Mouse (Mus musculus) heart, postnatal 14 days (tissue): ENCODE results near the gene Hddc3. TPM values are rescaled to one million over a fixed set of nuclear protein-coding genes. Genes with fewer than 3 reads are reported as not detected.
"Not testable (repeated sequence)": the region's sequence is repeated elsewhere in the genome, so short reads cannot be mapped to it uniquely, and the experiment has no call there.

ENCODE experiments used
- DNase-seq, 2 experiments: peaks; one replicate each; pipeline ENCODE4 v3.0.0; 2021 to 2022
- intact Hi-C: fragments of 180-260 bp; cut with DNase I; formaldehyde crosslinking; loops from one replicate; pipeline ENCODE4 v1.15.1; 2025
- total RNA-seq, 2 experiments: library from RNA; stranded (reverse); gene quantifications; 2 replicates each; pipeline ENCODE4 v1.2.3; 2021

Gene Hddc3
- total RNA-seq, 2 experiments from 2014 or later: 29.7 to 31.3 TPM

DNA sequence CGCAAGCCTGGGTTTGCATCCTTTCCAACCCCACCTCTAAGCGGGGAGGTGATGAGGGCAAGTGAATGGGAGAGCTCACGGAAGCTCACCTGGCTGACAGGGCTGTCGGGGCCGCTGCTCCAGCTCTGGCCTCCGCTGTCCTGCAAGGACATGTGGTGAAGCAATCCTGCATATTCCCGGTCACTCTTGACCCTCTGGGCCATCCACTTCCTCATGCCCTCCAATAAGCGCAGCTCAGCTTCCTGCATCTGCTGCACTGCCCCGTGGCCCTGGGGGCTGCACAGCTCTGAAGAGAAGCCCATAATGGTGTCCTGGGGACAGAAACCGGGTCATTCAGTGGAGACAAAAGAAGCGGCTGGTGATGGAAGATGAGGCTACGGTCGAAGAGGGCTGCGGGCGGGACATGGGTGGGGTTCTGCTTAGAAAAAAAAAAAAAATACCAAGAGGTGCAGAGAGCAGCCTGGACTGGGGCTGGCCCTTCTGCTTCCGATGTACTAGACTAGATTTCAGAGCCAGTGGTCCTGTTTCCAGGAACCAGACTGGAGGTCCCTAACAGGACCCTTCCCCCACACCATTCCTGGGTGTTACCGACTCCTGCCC lies 44.2 kb downstream of the Hddc3 start:
- intact Hi-C loops: loop anchor here (10.0 kb wide), 2 partner anchors 298 to 328 kb away; partner anchors contain the start of gene Crtc3
- peak; percentile 38 to 39 for DNase-seq

DNA sequence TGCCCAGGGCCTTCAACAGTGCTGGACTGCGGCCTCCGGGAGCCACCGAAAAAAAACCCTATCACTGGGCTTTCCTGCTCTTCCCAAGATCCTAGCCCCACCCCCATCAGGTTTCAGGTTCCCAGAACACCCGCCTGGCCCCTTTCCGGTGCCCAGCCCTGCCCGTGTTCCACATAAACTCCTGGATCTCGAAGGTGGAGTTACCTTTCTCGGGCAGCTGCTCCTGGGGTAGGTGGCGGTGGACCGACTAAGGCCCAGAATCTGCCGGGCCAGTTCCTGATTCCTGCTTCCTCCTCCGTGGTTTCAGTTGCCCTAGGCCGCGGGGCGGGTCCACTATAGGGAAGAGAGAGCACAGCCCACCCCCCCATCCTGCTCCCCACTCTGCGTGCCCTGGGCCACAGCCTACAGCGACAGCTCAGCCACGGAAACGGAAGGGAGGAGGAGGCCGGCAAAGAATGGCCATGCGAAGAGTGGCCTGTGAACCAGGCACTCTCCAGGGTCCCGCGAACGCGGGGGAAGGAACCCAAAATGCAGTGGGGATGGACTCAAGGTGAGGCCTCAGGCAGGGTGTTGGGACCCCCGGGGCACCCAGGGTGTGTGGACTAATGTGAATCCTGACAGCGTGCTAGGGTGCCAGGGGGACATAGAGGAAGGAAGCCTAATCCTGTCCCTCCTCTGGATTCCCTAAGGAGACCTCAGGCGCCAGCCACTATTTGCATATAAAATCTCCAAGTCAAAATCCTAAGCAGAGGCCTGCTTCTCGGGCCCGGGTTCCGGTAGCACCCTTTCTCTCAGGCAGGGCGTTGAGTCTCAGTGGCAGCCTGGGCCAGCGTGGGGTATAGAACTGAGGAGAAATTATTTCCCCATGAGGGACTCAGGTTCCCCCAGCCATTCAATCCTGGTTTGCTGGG lies 45.0 kb downstream of the Hddc3 start, which contains the start of gene Fes:
Fes (minus strand) TSS at position 314 of the 911 bp plus-strand sequence.
- intact Hi-C loops: loop anchor here (10.0 kb wide), 2 partner anchors 297 to 327 kb away; partner anchors contain the start of gene Crtc3
- peak; percentile 72 to 81 for DNase-seq

DNA sequence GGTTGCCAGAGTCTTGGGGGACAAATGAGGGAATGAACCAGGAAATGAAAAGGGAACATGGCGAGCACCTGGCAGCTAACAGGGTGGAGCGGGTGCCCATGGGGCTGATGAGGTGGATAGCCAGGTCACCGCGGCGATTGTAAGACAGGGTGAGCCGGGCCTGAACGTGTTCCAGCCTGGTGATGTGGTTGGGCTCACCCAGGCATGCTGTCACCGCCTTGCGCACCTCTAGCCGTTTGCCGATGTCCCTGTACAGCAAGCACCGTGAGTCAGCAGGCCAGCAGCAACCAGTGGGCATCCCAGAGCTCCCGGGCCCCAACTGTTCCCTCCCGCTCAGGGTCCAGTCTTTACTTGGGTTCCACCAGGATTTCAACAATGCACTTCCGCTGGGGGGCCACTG lies 49.2 kb downstream of the Hddc3 start:
- DNase-seq: no peak
- intact Hi-C loops: no loop called here

DNA sequence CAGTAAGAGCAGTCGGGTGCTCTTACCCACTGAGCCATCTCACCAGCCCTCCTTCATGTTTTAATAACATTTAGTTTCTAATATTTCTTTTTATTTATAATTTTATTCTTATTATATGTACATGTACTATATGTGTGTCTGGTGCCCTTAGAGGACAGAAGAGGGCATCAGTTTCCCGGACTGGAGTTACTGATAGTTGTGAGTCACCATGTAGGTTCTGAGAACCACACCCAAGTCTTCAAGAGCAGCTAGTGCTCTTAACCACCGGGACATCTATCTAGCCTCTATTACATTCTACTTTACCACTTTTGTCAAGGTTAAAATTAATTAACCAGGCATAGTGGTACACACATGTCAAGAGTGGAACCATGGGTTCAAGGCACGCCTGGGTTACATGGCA lies 51.7 kb downstream of the Hddc3 start:
- DNase-seq: no peak
- intact Hi-C loops: no loop called here

DNA sequence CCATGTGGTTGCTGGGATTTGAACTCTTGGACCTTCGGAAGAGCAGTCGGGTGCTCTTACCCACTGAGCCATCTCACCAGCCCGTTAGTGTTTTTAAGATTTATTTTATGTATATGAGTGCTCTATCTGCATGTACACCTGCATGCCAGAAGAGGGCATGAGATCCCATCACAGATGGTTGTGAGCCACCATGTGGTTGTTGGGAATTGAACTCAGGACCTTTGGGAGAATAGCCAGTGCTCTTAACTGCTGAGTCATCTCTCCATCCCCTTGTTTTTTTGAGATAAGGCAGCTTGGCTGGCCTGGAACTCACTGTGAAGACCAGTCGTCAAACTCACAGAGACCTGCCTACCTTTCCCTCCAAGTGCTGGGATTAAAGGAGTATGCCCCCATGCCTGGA lies 53.5 kb downstream of the Hddc3 start:
- intact Hi-C loops: not testable (repeated sequence)

DNA sequence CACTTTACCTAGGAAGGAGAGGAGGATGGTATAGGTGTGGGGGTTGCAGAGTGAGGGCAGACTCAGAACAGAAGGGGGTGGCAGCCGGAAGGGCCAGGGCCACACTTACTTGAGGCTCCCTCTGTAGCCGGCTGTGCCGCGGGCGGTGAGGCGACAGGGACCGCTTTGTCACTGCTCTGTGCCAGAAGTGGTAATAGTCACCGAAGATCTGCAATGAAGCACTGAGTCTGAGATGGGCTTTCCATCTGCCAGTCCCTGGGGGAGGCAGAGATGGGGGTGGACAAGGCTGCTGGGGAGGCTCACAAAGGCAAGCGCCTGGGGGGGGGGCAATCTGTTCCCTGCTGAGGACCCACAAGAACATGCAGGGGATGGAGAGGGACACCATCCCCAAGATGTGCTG lies 55.1 kb downstream of the Hddc3 start:
- intact Hi-C loops: no loop called here
- DNase-seq: no peak

More for the DNA sequence above, 53.5 kb downstream of the Hddc3 start:
- not testable (repeated sequence) for DNase-seq

DNA sequence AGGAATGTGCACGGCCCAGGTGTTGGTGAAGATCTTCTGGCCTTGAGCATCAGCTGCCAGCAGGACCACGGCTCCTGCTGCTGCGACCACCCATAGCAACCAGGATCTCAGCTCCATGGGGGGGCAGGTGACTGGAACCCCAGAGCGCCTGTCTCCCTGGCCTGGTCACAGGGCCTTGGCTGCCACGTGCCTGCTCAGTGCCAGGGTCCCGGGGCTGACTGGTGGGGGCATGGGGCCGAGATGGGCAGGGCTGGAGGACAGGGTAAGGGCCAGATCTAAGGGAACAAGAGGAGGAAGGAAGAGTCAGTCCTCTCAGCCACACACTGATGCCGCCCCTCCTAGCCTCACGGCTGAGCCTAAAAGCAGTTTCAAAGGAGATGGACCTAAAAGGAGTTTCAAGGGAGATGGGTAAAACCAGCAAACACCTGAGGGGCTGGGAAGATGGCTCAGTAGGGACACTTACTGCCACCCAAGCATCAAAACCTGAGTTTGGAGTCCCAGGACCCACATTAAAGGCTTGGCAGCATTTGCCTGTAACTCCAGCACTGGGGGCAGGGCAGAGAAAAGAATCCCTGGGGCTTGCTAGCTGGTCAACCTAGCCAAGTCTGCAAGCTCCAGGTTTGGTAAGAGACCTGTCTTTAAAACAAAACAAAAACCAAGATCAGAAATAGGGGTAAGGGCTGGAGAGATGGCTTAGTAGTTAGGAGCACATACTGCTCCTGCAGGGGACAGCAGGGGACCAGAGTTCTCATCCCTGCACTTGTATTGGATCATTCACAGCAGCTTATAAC lies 55.9 kb downstream of the Hddc3 start:
- no peak for DNase-seq
- intact Hi-C loops: no loop called here

DNA sequence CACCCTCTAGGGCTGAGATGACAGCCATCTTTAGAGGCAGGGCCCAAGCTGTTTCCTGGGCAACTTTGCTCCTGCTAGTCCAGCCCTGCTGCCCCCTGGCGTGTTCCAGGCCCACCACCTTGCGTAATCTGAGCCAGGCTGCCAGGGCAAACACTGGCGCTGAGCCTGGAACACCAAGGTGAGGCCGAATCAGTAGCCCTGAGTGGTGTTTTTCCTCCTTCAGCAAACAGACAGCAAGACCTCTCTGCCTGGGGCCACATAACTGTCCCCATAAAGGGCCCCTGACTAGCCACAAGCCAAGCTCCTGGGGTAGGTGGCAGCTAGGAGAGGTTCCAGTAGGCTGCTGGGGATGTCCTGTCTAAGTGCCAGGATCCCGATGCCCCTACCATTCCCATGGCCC lies 57.2 kb downstream of the Hddc3 start:
- peak; percentile 53 to 54 for DNase-seq
- intact Hi-C loops: no loop called here

Other genes with a start within 250 kb of the Hddc3 start
- 1,000 to 10,000 TPM; 1,322 to 1,446 TPM for gene Idh2, start 227.7 kb upstream of the Hddc3 start, total RNA-seq
- gene Sema4b, start 156.3 kb upstream of the Hddc3 start, total RNA-seq: 10 to 100 TPM; 12.9 to 13.4 TPM
- 10 to 100 TPM; 18.1 to 22.5 TPM for gene Cib1, start 110.3 kb upstream of the Hddc3 start, total RNA-seq
- gene Gdpgp1, start 110.2 kb upstream of the Hddc3 start, total RNA-seq: 1 to 10 TPM; 1.9 TPM
- under 1 TPM; 0.46 to 0.55 TPM for gene Ttll13, start 96.7 kb upstream of the Hddc3 start, total RNA-seq
- gene Ngrn, start 81.9 kb upstream of the Hddc3 start, total RNA-seq: 10 to 100 TPM; 25.2 to 25.6 TPM
- 1 to 10 TPM; 7.0 to 7.4 TPM for gene Vps33b, start 73.5 kb upstream of the Hddc3 start, total RNA-seq
- 10 to 100 TPM; 12.4 to 19.8 TPM for gene Prc1, start 48.7 kb upstream of the Hddc3 start, total RNA-seq
- 1 to 10 TPM; 6.8 to 7.6 TPM for gene Rccd1, start 18.6 kb upstream of the Hddc3 start, total RNA-seq
- 10 to 100 TPM; 17.9 to 19.2 TPM for gene Unc45a, start 2.1 kb upstream of the Hddc3 start, total RNA-seq
- 10 to 100 TPM; 68.8 to 69.3 TPM for gene Man2a2, start 28.3 kb downstream of the Hddc3 start, total RNA-seq
- 10 to 100 TPM; 16.7 to 18.2 TPM for gene Fes, start 44.8 kb downstream of the Hddc3 start, total RNA-seq
- gene Furin, start 62.3 kb downstream of the Hddc3 start, total RNA-seq: 100 to 1,000 TPM; 115 to 127 TPM
- gene Blm, start 192.0 kb downstream of the Hddc3 start, total RNA-seq: 1 to 10 TPM; 3.2 to 4.2 TPM